Mouse (Mus musculus) midbrain, embryonic 14.5 days (tissue): ENCODE data around the gene Ap1s2. TPM values are rescaled to one million over a fixed set of nuclear protein-coding genes. Genes with fewer than 3 reads are reported as not detected.

Source experiments
- polyA plus RNA-seq: library from polyadenylated mRNA; unstranded; fragments of >200 nt; fragmentation: Nextera tagmentation; extraction: Ambion mirVana; gene quantifications from 2 replicates; pipeline ENCODE4 v1.2.1, GENCODE M21; 2014

The Ap1s2 gene
- polyA plus RNA-seq, 1 experiment from 2014 or later: 105 TPM

Other genes with a start within 250 kb of the Ap1s2 start
- gene Rnf138rt1, start 147.7 kb upstream of the Ap1s2 start, polyA plus RNA-seq: 3.3 and 4.1 TPM in 2 replicates
- 45.8 and 52.2 TPM in 2 replicates for gene Zrsr2, start 49.6 kb downstream of the Ap1s2 start, polyA plus RNA-seq
- 0.08 and 0.26 TPM in 2 replicates for gene Car5b, start 119.0 kb downstream of the Ap1s2 start, polyA plus RNA-seq
- gene Siah1b, start 167.5 kb downstream of the Ap1s2 start, polyA plus RNA-seq: 21.8 and 21.9 TPM in 2 replicates
- gene Cltrn, start 179.8 kb downstream of the Ap1s2 start, polyA plus RNA-seq: not detected in 2 replicates
- 0.08 TPM in 1 of 2 replicates, not detected in the other for gene Ace2, start 230.3 kb downstream of the Ap1s2 start, polyA plus RNA-seq